Comparison of ENCODE assay signal across 13 mouse cellular contexts in genomic region chr1:178744961-178745360, GRCm38 (mm10).
"Had no signal": no experiment of that assay in that cellular context is flagged by ENCODE, and none has a peak within 500 bp of the region (broad histone marks: within the 10 kb centered on the region; RNA-seq: fewer than 3 reads in every experiment).

No protein-coding gene starts in this region.

- H3K27me3 ChIP-seq: liver, embryonic 13.5 days had no signal

- H3K36me3 ChIP-seq: liver, embryonic 13.5 days; midbrain, embryonic 13.5 days had no signal

- H3K9me3 ChIP-seq: midbrain, embryonic 13.5 days had no signal

- H3K4me3 ChIP-seq: layer of hippocampus, adult 2 months; liver, embryonic 13.5 days; midbrain, embryonic 13.5 days; myocyte had no signal

- H3K27ac ChIP-seq: liver, embryonic 13.5 days had no signal

- H3K9ac ChIP-seq: liver, embryonic 13.5 days; midbrain, embryonic 13.5 days had no signal

- H3K4me2 ChIP-seq: liver, embryonic 13.5 days; midbrain, embryonic 13.5 days had no signal

- DNase-seq: kidney, adult 18-20 months; kidney, adult 9 months; kidney, postnatal 14 days; liver, embryonic 13.5 days; lung, adult 2 months; lung, postnatal 14 days; lung, postnatal 4 days; thymus, adult 18-20 months; thymus, postnatal 36 days had no signal

- ATAC-seq: intestine, embryonic 16.5 days; midbrain, embryonic 13.5 days had no signal
